Mouse (Mus musculus) liver, embryonic 14.5 days (tissue): ENCODE measurements around the gene Banp.

Source experiments
- CTCF ChIP-seq: IDR thresholded peaks from 2 replicates; pipeline ENCODE4 v1.5.1; 2016; ENCODE audit warnings: antibody characterized with exemption, low read depth, control low read depth
- EP300 ChIP-seq: IDR thresholded peaks from 2 replicates; pipeline ENCODE4 v1.6.1; 2016; ENCODE audit warnings: antibody characterized with exemption, low read depth

- TF ChIP-seq CTCF (no peak), EP300 (no peak)
These were observed 58.8 kb downstream of the Banp start for GRCm38 (mm10) chr8:122008395-122008794.
